Comparison of ENCODE assay signal across 9 mouse cellular contexts in genomic region chr2:128373363-128374252, GRCm38 (mm10).
A peak's percentile ranks its signal among the peaks of the same experiment; 100 is the strongest.
DNase-seq lines count a peak whose midpoint lies in the region; ATAC-seq and TF ChIP-seq lines count a peak whose summit lies in the region.
"Had no signal": no experiment of that assay in that cellular context is flagged by ENCODE, and none has a peak within 500 bp of the region (broad histone marks: within the 10 kb centered on the region; RNA-seq: fewer than 3 reads in every experiment).

No protein-coding gene starts in this region.

- 25% methylated on average over 12 of the region's 12 CpGs for WGBS in bone marrow, adult 2 months
- WGBS in hindbrain, embryonic 14.5 days: 24% methylated on average over 12 of the region's 12 CpGs

- intact Hi-C loops in left cerebral cortex, postnatal 36 days (cut with DNase I): no loop called here

- no peaks in the 10 kb centered on the region for H3K9me3 ChIP-seq in hindbrain, embryonic 14.5 days (ENCODE audit: control insufficient read depth, low read length)

- peaks cover 7% of the 10 kb centered on the region for H3K4me1 ChIP-seq in bone marrow, adult 2 months (ENCODE audit: control insufficient read depth, insufficient read depth, low read length)
- H3K4me1 ChIP-seq in hindbrain, embryonic 14.5 days (replicated peaks; ENCODE audit: control insufficient read depth, insufficient read depth, low read length): 0 out of 2 replicates have a peak, but pooled peaks cover 6% of the 10 kb centered on the region

- no peak for TF ChIP-seq POLR2A in bone marrow, adult 2 months (IDR thresholded peaks at IDR 0.05; ENCODE audit: borderline replicate concordance, control insufficient read depth, low read depth, low read length)

- TF ChIP-seq CTCF in bone marrow, adult 2 months (IDR thresholded peaks at IDR 0.05; ENCODE audit: control insufficient read depth, insufficient read depth, low read length): no peak

- no peak overlapping the region for H3K4me2 ChIP-seq in hindbrain, embryonic 14.5 days (replicated peaks)

- peak; percentile 21 for DNase-seq in kidney, postnatal 10 days
- DNase-seq in kidney, adult 18-20 months: no peak
- no peak for DNase-seq in hindbrain, embryonic 14.5 days (ENCODE audit: low spot score)
- DNase-seq in left cerebral cortex, postnatal 36 days (ENCODE audit: low spot score in 2 of 2): no peak
- no peak for DNase-seq in testis, postnatal 10 days (ENCODE audit: low spot score)

- no peaks in the 10 kb centered on the region for H3K36me3 ChIP-seq in hindbrain, embryonic 14.5 days (replicated peaks; ENCODE audit: control insufficient read depth, insufficient read depth)

- peak overlapping the region; percentile 57 for H3K27ac ChIP-seq in bone marrow, adult 2 months (ENCODE audit: control insufficient read depth, insufficient read depth, low read depth, low read length, poor library complexity)
- no peak overlapping the region for H3K27ac ChIP-seq in hindbrain, embryonic 14.5 days

- 0 out of 2 replicates have a peak, but pooled peaks have one; percentile 2 for ATAC-seq in hindbrain, embryonic 14.5 days (ENCODE audit: low FRiP score)
- peak; percentile 93 for ATAC-seq in monocyte, adult 5-6 weeks (replicated peaks; ENCODE audit: insufficient number of reproducible peaks, low FRiP score, low TSS enrichment, poor library complexity, severe bottlenecking)
- ATAC-seq in cerebellum, adult (ENCODE audit: insufficient number of reproducible peaks, low FRiP score, low TSS enrichment): no peak
- ATAC-seq: Patski had no signal

- H3K27me3 ChIP-seq in hindbrain, embryonic 14.5 days (ENCODE audit: control insufficient read depth, insufficient read depth, low read length): no peaks in the 10 kb centered on the region
- H3K27me3 ChIP-seq: Patski had no signal

- no peak overlapping the region for H3K4me3 ChIP-seq in bone marrow, adult 2 months (replicated peaks; ENCODE audit: control insufficient read depth, low read depth, low read length)
- no peak overlapping the region for H3K4me3 ChIP-seq in hindbrain, embryonic 14.5 days (replicated peaks; ENCODE audit: low read length)

- no peak overlapping the region for H3K9ac ChIP-seq in hindbrain, embryonic 14.5 days
